Mouse (Mus musculus) stomach, postnatal 0 days (tissue): Measurements from ENCODE around the gene 4931428L18Rik.

ENCODE experiments used
- CTCF ChIP-seq: IDR thresholded peaks from 2 replicates; pipeline ENCODE4 v1.5.1; 2016; ENCODE audit warnings: antibody characterized with exemption, low read depth, mild to moderate bottlenecking, moderate library complexity
- EP300 ChIP-seq: optimal IDR thresholded peaks from 2 replicates; pipeline ENCODE3; 2016; ENCODE audit warnings: antibody characterized with exemption

- TF ChIP-seq EP300 = no peak
- TF ChIP-seq CTCF = no peak
Measured at GRCm38 (mm10) chr1:31142288-31143094, 80.0 kb downstream of the 4931428L18Rik start.
